Mouse (Mus musculus) intestine, postnatal 0 days (tissue): ENCODE results near the gene Dlx3. TPM values are rescaled to one million over a fixed set of nuclear protein-coding genes. Genes with fewer than 3 reads are reported as not detected.

ENCODE experiments used
- ATAC-seq: fragments of 200-750 bp; cut with Nextera tagmentation; 2 replicates; pipeline ENCODE4 v1.8.0; 2017; ENCODE audit warnings: mild to moderate bottlenecking, moderate TSS enrichment, moderate library complexity
- H3K27ac ChIP-seq: fragments of 300-500 bp; sonication (generic); 2 replicates; pipeline ENCODE4 v1.5.1; 2014; ENCODE audit warnings: mild to moderate bottlenecking, low read depth, low read length, moderate library complexity
- H3K27me3 ChIP-seq: fragments of 300-500 bp; sonication (generic); replicated peaks from 2 replicates; pipeline ENCODE4 v1.6.1; 2014; ENCODE audit warnings: low read length, mixed read lengths; ENCODE audit not compliant: control insufficient read depth, insufficient read depth
- H3K36me3 ChIP-seq: fragments of 300-500 bp; sonication (generic); 2 replicates; pipeline ENCODE4 v1.6.1; 2014; ENCODE audit warnings: mild to moderate bottlenecking, moderate library complexity; ENCODE audit not compliant: control insufficient read depth, insufficient read depth
- H3K4me1 ChIP-seq: fragments of 300-500 bp; sonication (generic); replicated peaks from 2 replicates; pipeline ENCODE4 v1.6.1; 2014; ENCODE audit warnings: antibody characterized with exemption, low read length, mixed read lengths; ENCODE audit not compliant: control insufficient read depth, insufficient read depth
- H3K4me2 ChIP-seq: fragments of 300-500 bp; sonication (generic); replicated peaks from 2 replicates; pipeline ENCODE4 v1.6.1; 2014; ENCODE audit warnings: low read depth, mild to moderate bottlenecking, moderate library complexity
- H3K4me3 ChIP-seq: fragments of 300-500 bp; sonication (generic); 2 replicates; pipeline ENCODE4 v1.5.1; 2014; ENCODE audit warnings: low read depth, low read length
- H3K9ac ChIP-seq: fragments of 300-500 bp; sonication (generic); 2 replicates; pipeline ENCODE4 v1.6.1; 2014; ENCODE audit warnings: mild to moderate bottlenecking, low read depth, low read length
- H3K9me3 ChIP-seq: fragments of 300-500 bp; sonication (generic); 2 replicates; pipeline ENCODE4 v1.6.1; 2016; ENCODE audit warnings: mixed run types; ENCODE audit not compliant: control insufficient read depth
- CTCF ChIP-seq: sonication (generic); IDR thresholded peaks from 2 replicates; pipeline ENCODE4 v1.5.1; 2016; ENCODE audit warnings: low read depth, mild to moderate bottlenecking, control low read depth, antibody characterized with exemption, moderate library complexity
- WGBS: fragments of 180-500 bp; shearing (Covaris S2); extraction: QIAGEN DNeasy Blood & Tissue Kit; methylation state at CpG from one replicate; pipeline ENCODE4 v1.1.7; 2014; 5-methylcytosine and 5-hydroxymethylcytosine counted together
- polyA plus RNA-seq: library from polyadenylated mRNA; unstranded; fragments of >200 nt; fragmentation: Nextera tagmentation; extraction: Ambion mirVana; gene quantifications from 2 replicates; pipeline ENCODE4 v1.2.1, GENCODE M21; 2015

Dlx3 gene
- polyA plus RNA-seq, 1 experiment from 2014 or later = 0.44 TPM

- H3K27me3 ChIP-seq = peaks cover 71% of the 10 kb centered on the region
- TF ChIP-seq CTCF = no peak
- H3K9ac ChIP-seq = no peak overlapping the region
- H3K4me3 ChIP-seq = no peak overlapping the region
- no peak overlapping the region for H3K27ac ChIP-seq
- H3K4me2 ChIP-seq = no peak overlapping the region
- H3K9me3 ChIP-seq = no peaks in the 10 kb centered on the region
- H3K4me1 ChIP-seq = peaks cover 2% of the 10 kb centered on the region; the same call in 1 of the 2 replicates
- no peak for ATAC-seq
- 43% methylated on average over 7 of the region's 7 CpGs for WGBS
- H3K36me3 ChIP-seq = no peaks in the 10 kb centered on the region
These were observed 5.5 kb downstream of the Dlx3 start for GRCm38 (mm10) chr11:95125366-95125948.

GRCm38 (mm10) chr11:95126272-95127245 lies 6.6 kb downstream of the Dlx3 start:
- 4% methylated on average over 19 of the region's 20 CpGs for WGBS

GRCm38 (mm10) chr11:95128359-95128758 lies 8.4 kb downstream of the Dlx3 start:
- no peak overlapping the region for H3K4me3 ChIP-seq
- no peak overlapping the region for H3K9ac ChIP-seq
- peaks cover 2% of the 10 kb centered on the region; the same call in 1 of the 2 replicates for H3K4me1 ChIP-seq
- no peak for TF ChIP-seq CTCF
- 68% methylated on average over 11 of the region's 11 CpGs for WGBS
- ATAC-seq = no peak
- H3K36me3 ChIP-seq = no peaks in the 10 kb centered on the region
- H3K9me3 ChIP-seq = no peaks in the 10 kb centered on the region
- H3K4me2 ChIP-seq = no peak overlapping the region
- peaks cover 43% of the 10 kb centered on the region for H3K27me3 ChIP-seq
- H3K27ac ChIP-seq = no peak overlapping the region

More at GRCm38 (mm10) chr11:95126272-95127245, 6.6 kb downstream of the Dlx3 start:
- H3K4me1 ChIP-seq = peaks cover 2% of the 10 kb centered on the region; the same call in 1 of the 2 replicates
- H3K4me2 ChIP-seq = peak overlapping the region; percentile 21
- no peak overlapping the region for H3K27ac ChIP-seq
- H3K4me3 ChIP-seq = no peak overlapping the region
- TF ChIP-seq CTCF = no peak
- no peak for ATAC-seq
- no peaks in the 10 kb centered on the region for H3K9me3 ChIP-seq
- no peaks in the 10 kb centered on the region for H3K36me3 ChIP-seq
- no peak overlapping the region for H3K9ac ChIP-seq
- H3K27me3 ChIP-seq = peaks cover 60% of the 10 kb centered on the region

- Histone ChIP-seq H3K4me1 (peaks cover 2% of the 10 kb centered on the region; the same call in 1 of the 2 replicates), H3K27ac (no peak overlapping the region), H3K9ac (no peak overlapping the region), H3K9me3 (no peaks in the 10 kb centered on the region), H3K36me3 (no peaks in the 10 kb centered on the region), H3K4me2 (no peak overlapping the region), H3K4me3 (no peak overlapping the region), H3K27me3 (peaks cover 27% of the 10 kb centered on the region; the same call in 1 of the 2 replicates)
- ATAC-seq = peak; percentile 92
- 32% methylated on average over 17 of the region's 17 CpGs for WGBS
- TF ChIP-seq CTCF = no peak
These were observed 10.8 kb downstream of the Dlx3 start for GRCm38 (mm10) chr11:95130668-95131252.

- no peaks in the 10 kb centered on the region for H3K36me3 ChIP-seq
- no peak for ATAC-seq
- no peak overlapping the region for H3K4me2 ChIP-seq
- no peak for TF ChIP-seq CTCF
- H3K27ac ChIP-seq = no peak overlapping the region
- H3K4me3 ChIP-seq = no peak overlapping the region
- peaks cover 27% of the 10 kb centered on the region for H3K27me3 ChIP-seq
- H3K9me3 ChIP-seq = no peaks in the 10 kb centered on the region
- WGBS = 56% methylated on average over 6 of the region's 6 CpGs
- H3K4me1 ChIP-seq = no peaks in the 10 kb centered on the region
- no peak overlapping the region for H3K9ac ChIP-seq
These were observed 13.4 kb downstream of the Dlx3 start for GRCm38 (mm10) chr11:95133321-95133720.

GRCm38 (mm10) chr11:95137281-95137680 lies 17.4 kb downstream of the Dlx3 start:
- no peaks in the 10 kb centered on the region for H3K9me3 ChIP-seq

More at GRCm38 (mm10) chr11:95137281-95137680, 17.4 kb downstream of the Dlx3 start:
- Histone ChIP-seq H3K4me1 (no peaks in the 10 kb centered on the region), H3K27ac (no peak overlapping the region), H3K4me3 (no peak overlapping the region), H3K27me3 (peaks cover 57% of the 10 kb centered on the region), H3K4me2 (no peak overlapping the region), H3K9ac (no peak overlapping the region), H3K36me3 (no peaks in the 10 kb centered on the region)
- 38% methylated on average over 6 of the region's 6 CpGs for WGBS
- no peak for TF ChIP-seq CTCF
- no peak for ATAC-seq
